Mouse (Mus musculus): ENCODE measurements around the gene Fut11. TPM values are rescaled to one million over a fixed set of nuclear protein-coding genes. Genes with fewer than 3 reads are reported as not detected.

Gene Fut11
- total RNA-seq, 2 experiments from 2014 or later, result 2.7 to 4.0 TPM

DNA sequence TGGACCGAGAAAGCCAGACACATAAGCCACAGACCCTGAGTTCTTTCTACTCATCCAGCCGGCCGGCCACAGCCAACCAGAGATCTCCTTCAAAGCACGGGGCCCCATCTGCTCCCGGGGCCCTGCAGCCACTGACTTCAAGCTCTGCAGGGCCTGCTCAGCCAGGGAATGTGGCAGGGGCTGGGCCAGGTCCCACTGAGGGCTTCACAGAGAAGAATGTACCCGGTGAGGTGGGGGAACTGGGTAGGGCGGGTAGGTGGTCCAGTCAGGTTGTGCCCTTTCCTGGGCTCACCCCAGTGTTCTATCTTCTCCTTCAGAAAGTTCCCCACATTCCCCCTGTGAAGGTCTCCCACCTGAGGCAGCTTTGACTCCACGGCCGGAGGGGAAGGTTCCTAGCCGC is 23.7 kb downstream of the Fut11 start:
- DNase-seq, result no peak

DNA sequence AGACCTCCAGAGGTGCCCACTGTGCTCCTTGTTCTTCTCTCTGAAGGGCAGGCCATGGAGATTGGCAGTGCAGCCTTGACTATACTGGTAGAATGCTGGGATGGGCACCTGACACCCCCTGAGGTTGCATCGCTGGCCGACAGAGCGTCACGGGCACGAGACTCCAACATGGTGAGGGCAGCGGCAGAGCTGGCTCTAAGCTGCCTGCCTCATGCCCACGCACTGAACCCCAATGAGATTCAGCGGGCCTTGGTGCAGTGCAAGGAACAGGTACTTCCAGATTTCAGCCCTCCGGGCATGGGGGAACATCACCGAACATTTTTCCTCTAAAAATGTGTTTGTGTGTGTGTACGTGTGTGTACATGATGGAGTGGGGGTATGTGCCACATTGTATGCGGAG is 25.0 kb downstream of the Fut11 start:
- no peak for DNase-seq

DNA sequence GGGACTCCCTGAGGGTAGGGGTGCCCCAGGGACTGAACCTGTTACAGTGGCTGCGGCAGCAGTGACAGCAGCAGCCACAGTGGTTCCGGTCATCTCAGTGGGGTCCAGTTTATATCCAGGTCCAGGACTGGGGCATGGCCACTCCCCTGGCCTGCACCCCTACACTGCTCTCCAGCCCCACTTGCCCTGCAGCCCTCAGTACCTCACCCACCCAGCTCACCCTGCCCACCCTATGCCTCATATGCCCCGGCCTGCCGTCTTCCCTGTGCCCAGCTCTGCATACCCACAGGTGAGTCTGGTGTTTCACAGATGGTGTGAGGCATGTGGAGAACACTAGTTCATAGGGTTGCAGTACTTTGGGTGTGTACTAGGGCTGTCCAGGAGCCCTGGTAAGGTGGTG is 26.6 kb downstream of the Fut11 start:
- DNase-seq, result no peak

DNA sequence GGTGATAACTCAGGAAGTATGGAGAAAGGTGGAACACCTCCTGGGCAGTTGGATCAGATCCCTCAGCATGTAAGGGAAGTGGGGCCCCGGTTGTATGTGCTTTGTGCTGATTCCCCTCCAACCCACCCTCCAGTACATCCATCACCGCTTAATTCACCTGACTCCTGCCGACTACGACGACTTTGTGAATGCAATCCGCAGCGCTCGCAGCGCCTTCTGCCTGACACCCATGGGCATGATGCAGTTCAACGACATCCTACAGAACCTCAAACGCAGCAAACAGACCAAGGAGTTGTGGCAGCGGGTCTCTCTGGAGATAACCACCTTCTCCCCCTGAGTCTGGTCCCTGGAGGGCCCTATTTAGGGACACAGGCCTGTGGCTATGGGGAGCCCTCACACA is 28.2 kb downstream of the Fut11 start:
- DNase-seq, result no peak

DNA sequence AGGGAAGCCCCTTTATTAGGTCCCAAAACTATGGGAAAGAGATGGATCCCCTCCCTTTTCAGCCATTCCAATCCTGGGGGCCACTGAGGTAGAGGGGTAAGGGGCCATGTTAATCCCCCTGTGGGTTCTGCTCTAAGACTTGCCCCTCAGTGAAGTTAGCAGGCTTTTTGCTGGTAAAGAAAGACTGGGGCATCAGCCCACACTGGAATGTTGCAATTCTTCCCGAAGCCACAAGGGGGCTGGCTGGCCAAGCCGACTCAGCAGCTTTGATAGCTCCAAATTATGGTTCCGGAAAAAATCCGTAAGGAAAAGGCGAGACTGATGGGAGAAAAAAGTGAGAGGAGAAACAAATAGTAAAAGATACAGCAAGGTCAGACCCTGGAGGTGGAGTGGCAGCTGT is 29.3 kb downstream of the Fut11 start:
- DNase-seq, result peak; percentile 46

DNA sequence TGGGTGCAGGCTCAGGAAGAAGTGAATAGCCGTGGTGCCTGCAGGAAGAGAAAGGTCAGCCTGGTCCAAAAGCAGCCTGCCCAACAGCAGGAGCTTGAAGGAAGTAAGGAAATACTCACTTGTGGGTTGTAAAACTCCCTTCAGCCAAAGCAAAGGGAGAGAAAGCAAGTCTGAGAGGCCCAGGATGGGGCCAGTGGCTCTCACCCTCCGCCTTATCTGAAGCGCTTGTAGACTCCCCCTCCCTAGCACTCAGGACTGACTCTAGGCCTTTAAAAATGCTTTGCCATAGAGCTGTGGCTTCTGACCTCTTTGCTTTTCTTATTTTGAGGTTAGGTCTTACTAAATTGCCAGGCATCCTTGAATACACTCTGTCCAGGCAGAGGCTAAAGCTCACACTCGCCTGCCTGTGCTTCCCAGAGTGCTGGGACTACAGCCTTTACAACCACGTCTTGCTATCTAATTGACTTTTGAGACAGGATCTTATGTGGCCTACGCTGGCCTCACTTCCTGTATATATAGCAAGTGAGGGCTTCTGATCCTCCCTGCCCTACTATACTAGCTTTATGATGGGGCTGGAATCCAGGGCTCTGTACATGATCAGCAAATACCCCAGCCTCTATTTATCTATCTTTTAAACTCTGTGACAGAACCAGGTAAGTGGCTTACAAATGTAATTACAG is 31.0 kb downstream of the Fut11 start:
- no peak for DNase-seq

DNA sequence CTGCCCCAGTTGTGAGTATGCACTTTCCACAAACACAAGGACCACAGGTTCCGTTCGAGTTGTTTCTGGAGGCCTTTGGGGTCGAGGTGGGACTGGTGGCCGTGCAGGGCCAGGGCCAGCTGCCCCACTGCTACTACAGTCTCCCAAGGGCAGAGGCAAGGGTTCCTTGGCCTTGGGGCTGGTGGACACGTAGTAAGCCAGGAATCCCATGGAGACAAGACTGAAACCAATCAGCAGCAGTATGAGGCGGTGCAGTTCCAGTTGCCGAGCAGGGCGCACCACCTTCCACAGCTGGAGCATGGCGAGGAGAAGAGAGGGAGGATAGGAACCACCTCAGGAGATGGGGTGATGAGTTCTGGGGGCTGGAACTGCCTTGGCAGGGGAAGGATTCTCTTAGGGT is 35.1 kb downstream of the Fut11 start:
- DNase-seq, result no peak

DNA sequence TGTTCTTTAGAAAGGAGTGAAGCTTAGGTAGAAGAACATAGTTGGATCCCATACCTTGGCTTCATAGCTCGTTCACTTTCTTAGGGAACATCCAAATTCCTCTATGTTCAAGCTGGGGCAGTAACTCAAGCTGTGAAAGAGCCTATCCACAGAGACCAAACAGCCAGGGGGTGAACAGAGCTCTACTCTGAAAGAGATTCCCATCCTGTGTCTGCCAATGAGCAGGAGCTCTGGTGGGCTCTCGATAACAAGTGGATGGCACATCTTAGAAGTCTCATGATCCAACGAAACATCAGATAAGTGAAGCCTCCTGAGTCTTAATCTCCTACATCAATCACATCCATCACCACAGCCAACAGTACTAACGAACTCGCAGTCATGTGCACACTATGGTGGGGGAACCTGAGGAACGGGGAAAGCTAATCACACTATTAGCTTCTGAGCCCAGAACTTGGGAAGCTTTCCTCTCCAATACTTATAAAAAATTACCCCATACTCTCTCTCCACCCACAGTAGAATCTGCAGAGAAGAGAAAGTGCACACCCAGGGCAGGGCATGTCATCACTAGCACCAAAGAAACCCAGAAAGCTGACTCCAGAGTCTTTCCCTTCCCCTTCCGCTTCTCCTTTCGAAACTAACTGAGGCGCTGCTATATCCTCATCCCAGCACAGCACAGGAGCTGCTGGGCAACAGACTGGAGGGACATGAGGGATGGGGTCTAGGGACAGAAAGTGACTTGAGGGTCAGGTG is 36.3 kb downstream of the Fut11 start:
- DNase-seq, result no peak

DNA sequence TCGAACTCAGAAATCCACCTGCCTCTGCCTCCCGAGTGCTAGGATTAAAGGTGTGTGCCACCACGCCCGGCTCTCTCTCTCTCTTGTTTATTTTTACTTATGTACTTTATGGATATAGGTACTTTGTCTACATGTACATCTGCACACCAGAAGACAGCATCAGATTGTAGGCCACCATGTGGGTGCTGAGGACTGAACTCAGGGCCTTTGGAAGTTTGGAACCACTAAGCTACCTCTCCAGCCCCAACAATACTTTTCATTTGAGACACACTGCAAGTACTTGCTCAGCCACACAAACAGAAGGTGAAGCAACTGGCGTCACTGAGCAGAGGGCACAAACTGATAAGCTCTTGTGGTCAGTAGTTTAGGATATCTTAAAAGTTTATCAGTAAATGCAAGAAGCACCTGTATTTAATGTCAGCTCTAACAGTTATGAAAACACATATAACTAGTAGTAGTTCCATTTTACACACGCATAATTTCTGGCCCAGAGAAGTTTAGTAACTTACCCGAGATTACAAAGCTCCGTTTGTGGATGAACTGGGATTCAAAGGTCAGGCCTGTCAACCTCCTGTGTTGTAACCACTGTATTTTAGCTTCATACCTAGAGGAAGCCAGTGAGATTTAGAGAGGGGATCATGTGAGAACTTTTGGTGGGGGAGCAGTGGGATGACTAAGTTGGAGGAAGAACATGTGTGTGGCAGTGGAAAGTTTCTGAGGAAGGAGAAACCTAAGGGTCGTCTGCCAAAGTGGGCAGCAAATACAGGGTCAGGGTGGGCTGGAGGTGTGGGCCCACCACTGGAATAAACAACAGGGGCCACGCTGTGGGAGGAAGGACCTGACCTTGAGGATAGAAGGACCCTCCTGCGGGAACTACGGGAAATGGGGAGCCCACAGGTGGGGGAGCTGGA is 38.5 kb downstream of the Fut11 start:
- DNase-seq, result no peak

DNA sequence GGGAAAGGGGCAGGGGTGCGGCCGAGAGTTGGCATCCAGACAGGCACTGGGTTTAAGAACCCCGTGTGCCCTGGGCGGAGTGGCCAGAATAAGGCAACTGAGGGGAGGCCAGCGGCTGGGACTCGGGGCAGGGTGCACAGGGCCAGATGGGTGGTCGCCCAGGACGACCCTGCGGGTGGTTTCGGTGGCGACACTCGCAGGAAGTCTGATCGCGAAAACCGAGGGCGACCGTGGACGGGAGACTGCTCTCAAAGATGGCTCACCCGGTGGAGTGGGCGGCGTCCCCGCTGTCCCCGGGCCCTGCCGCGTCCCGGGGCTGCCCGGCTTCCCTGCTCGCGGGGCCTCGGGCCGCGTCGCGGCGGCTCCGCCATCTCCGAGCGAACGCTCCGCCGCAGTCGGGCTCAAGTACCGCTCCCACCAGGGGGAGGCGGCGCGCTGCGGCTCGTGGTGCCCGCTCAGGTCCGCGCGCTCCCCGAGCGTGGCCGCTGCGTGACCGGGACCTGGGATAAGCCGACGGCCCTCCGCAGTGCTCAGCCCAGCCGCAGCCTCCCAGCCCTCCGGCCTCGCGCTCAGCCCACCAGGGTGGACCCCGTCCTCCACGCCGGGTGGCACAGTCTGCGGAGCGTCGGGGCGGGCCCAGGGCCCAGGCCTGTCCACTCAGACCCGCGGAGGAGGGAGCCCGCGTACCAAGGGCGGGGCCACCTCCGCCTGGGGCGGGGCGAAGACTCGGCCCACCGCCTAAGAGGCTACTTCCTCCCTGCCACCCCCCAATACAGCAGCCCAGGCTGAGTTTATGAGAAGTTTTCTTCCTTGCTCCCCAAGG is 39.4 kb downstream of the Fut11 start, which contains the start of gene Ndst2:
Ndst2 (minus strand) TSS at position 611 of the 823 bp plus-strand sequence.
- DNase-seq, result peak; percentile 91

DNA sequence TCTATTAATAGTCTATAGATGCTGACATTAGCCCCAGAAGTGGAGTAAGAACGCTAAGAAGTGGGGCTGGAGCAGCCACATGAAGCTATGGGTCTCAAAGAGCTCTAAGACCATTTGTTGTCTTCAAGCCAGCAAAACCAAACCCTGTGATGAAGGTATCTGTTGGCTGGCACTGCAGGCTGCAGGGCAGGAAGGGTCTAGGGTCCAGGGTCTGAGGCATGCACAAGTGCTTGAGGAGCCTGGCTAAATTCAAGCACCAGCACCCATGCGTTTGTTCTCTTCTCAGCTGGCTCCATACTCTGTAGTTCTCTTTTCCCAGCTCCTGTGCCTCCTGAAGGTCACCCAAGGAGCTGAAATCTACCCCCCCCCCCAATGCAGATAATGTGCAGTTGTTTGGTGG is 40.3 kb downstream of the Fut11 start:
- DNase-seq, result no peak

DNA sequence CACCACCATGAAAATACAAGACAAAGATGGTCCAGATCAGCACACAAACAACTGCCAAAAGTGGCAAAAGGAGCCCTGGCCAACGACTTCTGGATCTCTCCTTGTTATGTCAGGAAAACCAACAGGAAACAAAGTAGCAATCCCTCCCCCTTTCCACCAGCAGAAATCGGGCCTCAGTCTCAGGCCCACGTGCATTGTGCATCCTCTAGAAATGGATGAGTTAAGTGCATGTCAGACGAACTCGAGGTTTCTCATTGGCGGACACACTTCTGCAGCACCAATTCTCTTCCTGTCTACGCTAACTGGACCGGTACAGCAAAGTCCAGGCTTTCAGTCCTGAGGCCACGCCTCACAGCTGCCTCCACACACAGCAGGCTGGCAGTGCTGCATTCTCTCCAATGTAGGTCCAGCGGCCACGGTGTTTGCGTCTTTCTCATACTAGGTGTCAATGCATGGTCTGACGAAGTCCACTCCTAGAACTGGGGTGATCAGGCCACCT is 41.2 kb downstream of the Fut11 start:
- no peak for DNase-seq

DNA sequence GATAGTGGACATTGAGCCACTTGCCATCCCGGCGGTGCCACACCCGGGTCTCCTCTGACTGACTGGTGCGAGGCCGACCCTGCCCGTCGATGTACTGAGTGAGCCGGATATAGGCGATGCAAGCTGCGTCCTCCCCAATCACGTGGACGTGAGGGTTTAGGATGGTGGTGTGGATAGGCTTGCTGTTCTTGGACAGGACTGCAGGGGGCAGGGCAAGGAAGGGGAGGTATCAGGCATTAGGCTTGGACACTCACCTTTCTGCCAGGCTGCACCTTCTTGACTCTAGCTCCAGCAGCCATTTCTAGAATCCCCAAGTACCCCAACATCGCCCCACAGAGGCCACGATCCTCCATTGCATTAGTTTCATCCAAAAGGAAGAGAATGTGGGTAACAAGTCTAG is 42.5 kb downstream of the Fut11 start:
- DNase-seq, result peak; percentile 55

DNA sequence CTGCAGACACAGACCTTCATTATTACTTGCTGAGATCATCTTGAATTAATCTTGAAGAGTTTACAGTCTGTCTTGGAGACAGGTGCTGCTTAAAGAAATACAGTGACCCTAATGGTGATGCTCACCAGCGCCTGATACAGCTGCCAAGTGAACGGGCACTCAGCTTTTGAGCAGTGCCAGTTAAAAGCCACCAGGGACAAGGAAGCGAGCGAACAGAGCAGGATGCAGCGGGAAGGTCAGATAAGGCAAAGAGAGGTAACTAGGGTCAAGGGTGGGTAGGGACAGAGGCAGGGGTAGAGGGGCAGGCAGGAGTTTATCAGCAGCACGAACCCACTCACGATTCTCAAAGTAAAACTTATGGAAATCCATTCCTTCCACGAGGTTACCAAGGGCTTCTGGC is 43.7 kb downstream of the Fut11 start:
- no peak for DNase-seq

DNA sequence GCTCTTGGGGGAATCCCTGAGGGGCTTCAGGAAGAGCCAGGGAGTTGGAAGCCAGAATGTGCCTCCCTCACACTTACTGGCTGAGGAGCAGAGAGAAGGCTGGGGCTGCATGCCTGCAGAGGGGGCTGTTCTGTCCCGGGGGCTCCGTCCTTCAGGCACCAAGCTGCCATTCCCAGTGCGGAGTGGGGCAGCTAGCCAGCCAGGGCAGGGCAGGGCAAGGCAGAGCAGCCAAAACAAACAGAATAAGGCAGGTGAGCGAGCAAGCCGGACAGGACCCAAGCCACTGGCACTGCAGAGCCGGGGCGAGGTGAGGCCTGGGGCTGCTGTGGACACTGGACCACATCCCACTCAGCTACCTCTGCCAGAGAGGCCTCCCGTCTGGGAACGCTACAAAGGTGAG is 46.5 kb downstream of the Fut11 start:
- DNase-seq, result no peak

DNA sequence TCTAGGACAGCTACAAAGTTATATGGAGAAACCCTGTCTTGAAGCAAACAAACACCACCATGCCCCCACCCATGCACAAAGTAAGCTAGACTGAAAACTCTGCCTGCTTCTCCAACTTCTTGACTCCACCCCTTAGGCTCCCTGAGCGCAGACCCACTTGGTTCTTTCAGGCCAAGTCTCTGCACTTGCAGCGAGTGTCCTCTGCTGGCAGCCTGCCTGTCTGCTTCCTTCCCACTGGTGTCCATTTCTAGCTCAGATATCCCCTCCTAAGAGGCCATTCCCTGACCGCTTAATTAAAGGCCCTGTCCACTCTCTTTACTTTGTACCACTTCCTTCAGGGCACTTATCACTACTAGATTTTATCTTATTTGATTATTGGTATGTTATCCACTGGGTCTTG is 48.8 kb downstream of the Fut11 start:
- no peak for DNase-seq

DNA sequence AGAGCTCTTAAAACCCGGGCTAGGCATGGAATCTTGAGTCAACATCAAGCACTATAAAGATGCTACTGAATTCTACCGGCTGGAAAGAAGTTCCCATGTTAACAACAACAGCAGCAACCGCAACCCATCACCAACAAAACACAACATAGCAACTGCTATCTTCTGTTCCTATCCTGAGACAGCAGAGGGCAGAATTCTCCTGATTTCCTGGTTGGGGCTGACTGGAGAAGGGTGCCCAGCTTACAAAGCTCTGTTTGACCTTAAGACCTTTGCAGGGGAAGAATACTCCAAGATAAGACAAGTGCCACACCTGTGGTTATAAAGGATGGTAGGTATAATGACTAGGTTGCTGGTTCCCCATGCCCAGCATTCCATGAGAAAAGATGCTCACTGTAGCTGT is 52.2 kb downstream of the Fut11 start:
- no peak for DNase-seq

DNA sequence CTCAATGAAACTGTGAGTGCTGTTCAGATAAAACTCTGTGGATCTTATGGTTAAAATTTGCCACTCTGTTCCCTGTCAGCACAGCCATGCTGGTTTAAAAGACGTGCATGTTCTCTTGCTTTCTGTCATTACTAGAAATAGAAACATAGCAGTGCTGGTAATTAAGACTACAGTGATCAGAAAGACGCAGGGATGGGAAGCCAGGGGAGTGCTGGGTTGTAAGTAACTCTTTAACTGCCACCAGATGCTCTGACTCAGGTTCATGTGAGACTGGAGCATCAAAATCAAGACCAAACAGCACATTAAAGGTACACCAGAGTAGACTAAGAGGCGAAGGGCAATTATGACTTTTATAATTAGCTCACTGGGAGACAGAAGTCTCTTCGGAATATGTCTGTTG is 53.6 kb downstream of the Fut11 start:
- DNase-seq, result no peak

DNA sequence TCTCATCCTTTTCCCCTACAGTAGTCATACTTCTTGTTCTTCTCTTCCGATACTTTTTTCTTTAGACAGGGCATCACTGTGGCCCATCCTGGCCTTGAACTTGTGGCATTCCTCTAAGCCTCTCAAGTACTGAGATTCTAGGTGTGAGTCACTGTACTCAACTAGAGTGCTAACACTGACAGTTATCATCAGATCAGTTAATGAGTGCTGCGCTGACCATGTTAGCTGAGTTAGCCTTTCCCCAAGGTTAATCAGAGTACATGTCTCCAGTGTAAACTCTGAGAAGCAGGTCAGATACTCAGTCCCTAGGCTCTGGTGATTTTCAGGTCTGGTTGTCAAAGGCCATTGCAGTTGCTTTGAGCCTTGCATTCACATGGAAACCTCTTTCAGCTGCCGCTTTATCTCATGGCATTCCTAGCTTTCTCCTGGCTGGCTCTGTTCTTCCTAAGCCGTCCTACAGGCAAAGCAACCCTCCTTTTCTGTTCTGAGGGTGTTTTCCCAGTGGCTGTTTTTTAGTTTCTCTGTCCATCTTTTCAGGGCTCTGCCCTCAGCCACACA is 54.8 kb downstream of the Fut11 start:
- no peak for DNase-seq

DNA sequence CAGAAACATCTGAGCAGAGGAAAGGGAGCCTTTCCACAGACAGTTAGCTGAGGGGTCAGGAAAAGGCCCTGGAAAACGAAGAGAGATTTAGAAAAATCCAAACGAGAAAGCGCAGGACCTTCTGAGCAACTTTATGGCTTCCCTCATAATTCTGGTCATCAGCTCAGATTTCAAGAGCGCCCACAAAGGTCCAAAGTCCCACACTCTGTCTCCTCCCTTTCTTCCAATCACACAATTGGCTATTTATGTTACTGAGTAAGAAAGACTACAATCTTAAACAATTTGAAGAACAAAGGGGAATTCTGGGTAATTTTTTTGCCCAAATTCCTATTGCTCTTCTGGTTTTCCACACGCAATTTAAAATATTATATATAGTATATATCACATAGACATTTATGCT is 55.7 kb downstream of the Fut11 start:
- DNase-seq, result no peak

All from gastrocnemius, postnatal 25 days (tissue).